Mouse (Mus musculus) myocyte (in vitro differentiated cells): ENCODE data around the gene Hnrnpll.

ENCODE experiments used
- E2F4 ChIP-seq: IDR thresholded peaks from one replicate; pipeline ENCODE4 v1.6.1; 2011; ENCODE audit warnings: mild to moderate bottlenecking, control low read depth, moderate library complexity; ENCODE audit not compliant: insufficient read depth
- MAX ChIP-seq: IDR thresholded peaks from one replicate; pipeline ENCODE4 v1.6.1; 2011; ENCODE audit warnings: low read depth, mild to moderate bottlenecking, control low read depth
- MYOD1 ChIP-seq, 3 experiments: IDR thresholded peaks; one replicate each; pipeline ENCODE4 v1.6.1; 2011; ENCODE audit warnings: control low read depth in 2 of 3, low read depth in 2 of 3, mild to moderate bottlenecking in 2 of 3, moderate library complexity in 1 of 3; ENCODE audit not compliant: insufficient read length in 2 of 3, control insufficient read depth in 1 of 3
- POLR2A ChIP-seq: IDR thresholded peaks from one replicate; pipeline ENCODE4 v1.6.1; 2011; ENCODE audit warnings: low read depth, mild to moderate bottlenecking, control low read depth, moderate library complexity; ENCODE audit not compliant: insufficient read length
- REST ChIP-seq: IDR thresholded peaks from one replicate; pipeline ENCODE4 v1.6.1; 2011; ENCODE audit warnings: mild to moderate bottlenecking, control low read depth, moderate library complexity; ENCODE audit not compliant: insufficient read depth, insufficient read length
- TCF12 ChIP-seq: IDR thresholded peaks from one replicate; pipeline ENCODE4 v1.6.1; 2011; ENCODE audit warnings: mild to moderate bottlenecking, control low read depth; ENCODE audit not compliant: poor library complexity, insufficient read depth, severe bottlenecking

DNA sequence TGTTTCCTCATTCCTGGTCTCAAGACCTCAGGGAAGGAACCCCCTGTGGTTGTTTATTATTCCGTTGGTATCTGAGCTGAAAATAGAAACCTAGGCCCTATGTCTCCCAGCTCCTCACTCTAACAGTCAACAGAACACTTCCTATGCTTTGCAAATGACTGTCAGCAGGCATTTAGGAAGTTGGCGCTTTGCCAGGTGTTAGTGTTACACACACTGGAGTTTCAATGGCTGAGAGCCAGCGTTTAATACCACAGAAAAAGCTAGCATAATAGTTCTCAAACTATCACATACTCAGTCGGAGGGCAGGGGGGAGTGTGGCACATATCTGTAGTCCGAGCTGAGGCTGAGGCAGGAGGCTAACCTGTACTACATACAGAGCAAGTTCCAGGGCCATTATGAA is 53.3 kb downstream of the Hnrnpll start:
- no peak for TF ChIP-seq TCF12
- no peak for TF ChIP-seq POLR2A
- TF ChIP-seq MAX, result no peak
- TF ChIP-seq E2F4, result no peak
- TF ChIP-seq MYOD1 (IDR thresholded peaks at IDR 0.05; ENCODE audit: control insufficient read depth in 1 of 3, insufficient read length in 2 of 3, low read depth in 2 of 3), result no peak
- TF ChIP-seq REST, result no peak
